Mouse (Mus musculus): ENCODE results near the gene Smg7.

DNA sequence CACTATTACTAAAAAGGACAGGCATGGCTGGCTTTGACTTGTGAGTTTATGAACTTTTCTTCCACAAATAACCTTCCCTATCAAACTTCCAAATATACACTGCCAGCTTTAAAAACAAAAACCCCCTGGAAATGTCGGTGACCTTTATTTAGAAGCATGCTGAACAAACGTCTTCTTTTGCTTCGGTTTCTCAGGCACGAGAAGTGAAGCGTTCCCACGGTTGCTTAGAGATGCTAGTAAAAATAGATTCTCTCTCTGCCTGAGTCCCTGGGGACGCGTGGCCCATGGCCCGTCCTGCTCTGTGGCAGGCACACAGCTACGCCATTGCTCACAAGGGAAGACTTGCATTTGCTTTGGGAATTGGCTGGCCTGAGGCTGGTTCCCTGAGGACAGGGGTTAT is 84.7 kb downstream of the Smg7 start:
- no peak for TF ChIP-seq CTCF (IDR thresholded peaks at IDR 0.05; ENCODE audit: borderline replicate concordance, control insufficient read depth, extremely low read depth, insufficient read depth, low read length, poor library complexity)
- TF ChIP-seq POLR2A (IDR thresholded peaks at IDR 0.05; ENCODE audit: control insufficient read depth, extremely low read depth, insufficient read depth, low read length, poor library complexity): no peak

Data from thymus, adult 2 months (tissue).